Mouse (Mus musculus): ENCODE measurements around the gene Ccdc172. TPM values are rescaled to one million over a fixed set of nuclear protein-coding genes. Genes with fewer than 3 reads are reported as not detected.

The Ccdc172 gene
- polyA plus RNA-seq, 1 experiment from 2014 or later: not detected

GRCm38 (mm10) chr19:58525457-58526239 lies 13.9 kb downstream of the Ccdc172 start:
- no peak for DNase-seq (ENCODE audit: extremely low spot score, low spot score)
- H3K9me3 ChIP-seq: no peaks in the 10 kb centered on the region
- H3K36me3 ChIP-seq (replicated peaks): no peaks in the 10 kb centered on the region
- H3K4me1 ChIP-seq: peaks cover 40% of the 10 kb centered on the region
- no peak overlapping the region for H3K4me3 ChIP-seq
- WGBS: 73% methylated on average over 12 of the region's 12 CpGs
- H3K27ac ChIP-seq: no peak overlapping the region; the same call in 1 of the 2 replicates
- peaks cover 43% of the 10 kb centered on the region for H3K27me3 ChIP-seq (ENCODE audit: poor library complexity, severe bottlenecking)

- Histone ChIP-seq H3K4me3 (no peak overlapping the region), H3K9me3 (no peaks in the 10 kb centered on the region), H3K36me3 (replicated peaks) (no peaks in the 10 kb centered on the region), H3K4me1 (peaks cover 11% of the 10 kb centered on the region; the same call in 1 of the 2 replicates), H3K27me3 (ENCODE audit: poor library complexity, severe bottlenecking) (no peaks in the 10 kb centered on the region), H3K27ac (no peak overlapping the region)
- DNase-seq (ENCODE audit: extremely low spot score, low spot score): no peak
- 94% methylated on average over 3 of the region's 3 CpGs for WGBS
Measured at GRCm38 (mm10) chr19:58533077-58533476, 21.3 kb downstream of the Ccdc172 start.

DNA sequence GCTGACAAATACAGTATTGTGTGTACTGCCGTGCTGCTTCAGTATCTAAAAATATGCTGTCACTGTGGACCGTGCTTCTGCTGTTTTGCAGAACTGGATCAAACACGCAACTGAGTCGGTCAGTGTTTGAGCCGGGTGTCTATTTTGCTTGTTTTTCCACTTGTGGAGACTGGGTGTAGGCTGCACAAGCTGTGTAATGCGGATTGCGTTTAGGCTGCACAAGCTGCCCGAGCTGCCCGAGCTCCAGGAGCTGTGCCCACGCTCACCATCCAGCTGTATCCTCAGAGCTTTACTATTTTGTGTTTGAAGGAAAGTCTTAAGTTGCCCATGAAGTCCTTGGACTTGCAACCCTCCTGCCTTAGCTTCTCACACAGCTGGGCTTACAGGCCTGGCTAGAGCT lies 24.9 kb downstream of the Ccdc172 start:
- H3K27me3 ChIP-seq (ENCODE audit: poor library complexity, severe bottlenecking): no peaks in the 10 kb centered on the region
- H3K36me3 ChIP-seq (replicated peaks): no peaks in the 10 kb centered on the region
- H3K27ac ChIP-seq: no peak overlapping the region
- H3K4me1 ChIP-seq: peaks cover 11% of the 10 kb centered on the region; the same call in 1 of the 2 replicates
- H3K9me3 ChIP-seq: no peaks in the 10 kb centered on the region
- 92% methylated on average over 10 of the region's 10 CpGs for WGBS
- no peak for DNase-seq (ENCODE audit: extremely low spot score, low spot score)
- no peak overlapping the region for H3K4me3 ChIP-seq

- Histone ChIP-seq H3K4me3 (no peak overlapping the region), H3K4me1 (peaks cover 11% of the 10 kb centered on the region; the same call in 1 of the 2 replicates), H3K27me3 (ENCODE audit: poor library complexity, severe bottlenecking) (no peaks in the 10 kb centered on the region), H3K27ac (no peak overlapping the region), H3K36me3 (replicated peaks) (no peaks in the 10 kb centered on the region), H3K9me3 (no peaks in the 10 kb centered on the region)
- no peak for DNase-seq (ENCODE audit: extremely low spot score, low spot score)
- WGBS: 84% methylated on average over 5 of the region's 5 CpGs
Measured at GRCm38 (mm10) chr19:58540396-58540795, 28.6 kb downstream of the Ccdc172 start.

DNA sequence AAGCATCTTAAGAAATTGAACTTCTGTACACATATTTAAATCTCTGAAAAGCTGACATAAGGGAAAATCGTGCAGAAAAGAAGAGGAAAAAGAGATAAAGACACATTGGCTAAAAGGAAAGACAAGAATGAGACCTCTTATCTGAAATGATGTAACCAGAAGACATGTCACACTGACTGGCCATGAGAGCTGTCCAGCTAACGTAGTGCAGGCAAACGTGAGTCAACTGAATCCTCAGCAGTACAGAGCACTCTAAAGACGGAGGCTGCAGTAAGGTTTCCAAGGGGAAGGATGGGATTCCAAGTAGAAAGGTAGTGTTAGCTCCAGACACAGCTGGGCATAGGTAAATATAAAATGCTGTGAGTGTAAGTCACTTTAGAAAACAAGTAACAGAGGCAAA lies 36.6 kb downstream of the Ccdc172 start:
- WGBS: 66% methylated on average over 4 of the region's 4 CpGs
- H3K27ac ChIP-seq: no peak overlapping the region
- H3K9me3 ChIP-seq: no peaks in the 10 kb centered on the region
- DNase-seq (ENCODE audit: extremely low spot score, low spot score): no peak
- H3K27me3 ChIP-seq (ENCODE audit: poor library complexity, severe bottlenecking): peaks cover 20% of the 10 kb centered on the region
- no peaks in the 10 kb centered on the region for H3K36me3 ChIP-seq (replicated peaks)
- H3K4me1 ChIP-seq: peaks cover 6% of the 10 kb centered on the region; the same call in 1 of the 2 replicates
- H3K4me3 ChIP-seq: no peak overlapping the region

GRCm38 (mm10) chr19:58550489-58550888 lies 38.7 kb downstream of the Ccdc172 start:
- 79% methylated on average over 1 of the region's 1 CpGs for WGBS
- Histone ChIP-seq H3K27ac (no peak overlapping the region), H3K4me3 (no peak overlapping the region)

DNA sequence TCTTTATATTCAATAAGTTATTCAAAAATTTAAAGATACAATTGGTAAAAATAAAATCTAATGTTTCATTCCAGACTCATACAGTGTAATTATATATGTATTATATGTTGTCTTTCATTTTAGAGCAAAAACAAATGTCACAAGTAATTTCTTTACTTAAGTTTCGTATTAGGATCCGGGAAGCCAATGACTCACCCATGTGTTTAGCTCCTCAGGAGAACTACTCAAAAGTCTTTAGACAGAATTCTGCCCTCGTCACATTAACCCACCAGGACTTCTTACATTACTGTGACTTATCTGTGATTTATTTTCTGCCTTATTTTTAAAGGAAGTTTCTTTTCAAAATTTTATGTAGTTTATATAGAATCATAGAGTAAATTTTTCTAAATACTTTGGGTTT lies 39.1 kb downstream of the Ccdc172 start:
- peaks cover 5% of the 10 kb centered on the region for H3K4me1 ChIP-seq
- no peak for DNase-seq (ENCODE audit: extremely low spot score, low spot score)
- H3K27me3 ChIP-seq (ENCODE audit: poor library complexity, severe bottlenecking): peaks cover 37% of the 10 kb centered on the region
- WGBS: 85% methylated on average over 3 of the region's 3 CpGs
- no peak overlapping the region for H3K4me3 ChIP-seq
- no peaks in the 10 kb centered on the region for H3K36me3 ChIP-seq (replicated peaks)
- no peak overlapping the region for H3K27ac ChIP-seq
- H3K9me3 ChIP-seq: no peaks in the 10 kb centered on the region

More at GRCm38 (mm10) chr19:58550489-58550888, 38.7 kb downstream of the Ccdc172 start:
- Histone ChIP-seq H3K27me3 (ENCODE audit: poor library complexity, severe bottlenecking) (peaks cover 37% of the 10 kb centered on the region), H3K36me3 (replicated peaks) (no peaks in the 10 kb centered on the region), H3K9me3 (no peaks in the 10 kb centered on the region), H3K4me1 (peaks cover 6% of the 10 kb centered on the region; the same call in 1 of the 2 replicates)
- DNase-seq (ENCODE audit: extremely low spot score, low spot score): no peak

DNA sequence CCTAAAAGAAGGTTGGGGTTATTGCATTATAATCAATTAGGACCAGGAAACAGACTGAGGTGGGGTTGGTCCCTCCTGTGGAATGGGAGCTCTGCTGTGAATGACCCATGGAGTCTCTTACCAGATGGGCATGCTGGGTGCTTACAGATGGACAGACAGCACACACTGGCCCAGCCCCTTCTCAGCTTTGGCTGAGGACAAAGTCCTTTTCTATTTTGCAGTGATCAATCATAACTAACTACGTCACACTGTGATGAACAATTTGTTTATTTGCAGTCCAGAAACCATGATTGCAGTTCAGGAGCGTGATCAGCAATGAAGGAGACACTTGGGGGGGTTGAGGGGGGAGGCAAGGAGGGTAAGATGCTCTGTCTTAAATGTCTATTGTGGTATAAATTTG lies 43.2 kb downstream of the Ccdc172 start:
- peaks cover 16% of the 10 kb centered on the region for H3K4me1 ChIP-seq
- H3K27me3 ChIP-seq (ENCODE audit: poor library complexity, severe bottlenecking): peaks cover 54% of the 10 kb centered on the region
- H3K4me3 ChIP-seq: no peak overlapping the region
- DNase-seq (ENCODE audit: extremely low spot score, low spot score): no peak
- 86% methylated on average over 2 of the region's 2 CpGs for WGBS
- no peaks in the 10 kb centered on the region for H3K9me3 ChIP-seq
- no peaks in the 10 kb centered on the region for H3K36me3 ChIP-seq (replicated peaks)
- H3K27ac ChIP-seq: no peak overlapping the region

- Histone ChIP-seq H3K9me3 (no peaks in the 10 kb centered on the region), H3K36me3 (replicated peaks) (no peaks in the 10 kb centered on the region), H3K4me3 (no peak overlapping the region), H3K4me1 (peaks cover 22% of the 10 kb centered on the region), H3K27me3 (ENCODE audit: poor library complexity, severe bottlenecking) (peaks cover 38% of the 10 kb centered on the region), H3K27ac (no peak overlapping the region)
- DNase-seq (ENCODE audit: extremely low spot score, low spot score): peak; percentile 33
- 53% methylated on average over 5 of the region's 5 CpGs for WGBS
Measured at GRCm38 (mm10) chr19:58558352-58558751, 46.6 kb downstream of the Ccdc172 start.

DNA sequence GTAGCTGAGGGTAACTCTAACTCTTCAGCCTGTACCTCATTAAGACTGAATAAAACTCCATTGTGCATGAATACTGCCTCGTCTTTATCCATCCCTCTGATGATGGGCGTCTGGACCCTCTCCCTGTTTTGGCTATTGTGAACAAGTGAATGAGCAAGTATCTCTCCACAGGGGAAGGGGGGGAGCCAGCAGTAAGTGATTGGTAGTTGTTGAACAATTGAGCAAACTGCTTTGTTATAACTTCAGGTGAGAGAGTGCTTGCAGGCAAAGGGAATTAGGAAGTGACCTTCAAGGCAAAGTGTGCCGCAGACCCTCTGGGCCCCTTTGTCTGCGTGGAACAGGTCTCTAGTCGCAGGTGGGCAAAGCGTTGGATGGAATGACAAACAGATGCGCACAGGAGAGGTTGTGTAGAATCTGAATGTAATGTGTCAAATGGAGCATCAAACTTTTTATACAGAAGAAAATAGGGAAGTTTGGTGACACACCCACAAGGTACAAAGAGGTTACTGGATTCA lies 50.6 kb downstream of the Ccdc172 start:
- no peaks in the 10 kb centered on the region for H3K36me3 ChIP-seq (replicated peaks)
- no peaks in the 10 kb centered on the region for H3K9me3 ChIP-seq
- no peak for DNase-seq (ENCODE audit: extremely low spot score, low spot score)
- no peak overlapping the region for H3K4me3 ChIP-seq
- peaks cover 15% of the 10 kb centered on the region for H3K27me3 ChIP-seq (ENCODE audit: poor library complexity, severe bottlenecking)
- H3K4me1 ChIP-seq: peaks cover 9% of the 10 kb centered on the region; the same call in 1 of the 2 replicates
- 93% methylated on average over 7 of the region's 7 CpGs for WGBS
- H3K27ac ChIP-seq: no peak overlapping the region

- WGBS: 77% methylated on average over 2 of the region's 2 CpGs
- H3K9me3 ChIP-seq: no peaks in the 10 kb centered on the region
Measured at GRCm38 (mm10) chr19:58571566-58571965, 59.8 kb downstream of the Ccdc172 start.

GRCm38 (mm10) chr19:58572429-58573071 lies 60.8 kb downstream of the Ccdc172 start:
- no peaks in the 10 kb centered on the region for H3K9me3 ChIP-seq
- WGBS: 57% methylated on average over 11 of the region's 11 CpGs
- no peak for DNase-seq (ENCODE audit: extremely low spot score, low spot score)
- H3K4me1 ChIP-seq: peaks cover 13% of the 10 kb centered on the region
- H3K27me3 ChIP-seq (ENCODE audit: poor library complexity, severe bottlenecking): no peaks in the 10 kb centered on the region
- no peaks in the 10 kb centered on the region for H3K36me3 ChIP-seq (replicated peaks)
- H3K27ac ChIP-seq: no peak overlapping the region
- no peak overlapping the region for H3K4me3 ChIP-seq

More at GRCm38 (mm10) chr19:58571566-58571965, 59.8 kb downstream of the Ccdc172 start:
- peaks cover 13% of the 10 kb centered on the region for H3K4me1 ChIP-seq
- H3K27me3 ChIP-seq (ENCODE audit: poor library complexity, severe bottlenecking): no peaks in the 10 kb centered on the region
- H3K4me3 ChIP-seq: no peak overlapping the region
- DNase-seq (ENCODE audit: extremely low spot score, low spot score): no peak
- H3K36me3 ChIP-seq (replicated peaks): no peaks in the 10 kb centered on the region
- no peak overlapping the region for H3K27ac ChIP-seq

DNA sequence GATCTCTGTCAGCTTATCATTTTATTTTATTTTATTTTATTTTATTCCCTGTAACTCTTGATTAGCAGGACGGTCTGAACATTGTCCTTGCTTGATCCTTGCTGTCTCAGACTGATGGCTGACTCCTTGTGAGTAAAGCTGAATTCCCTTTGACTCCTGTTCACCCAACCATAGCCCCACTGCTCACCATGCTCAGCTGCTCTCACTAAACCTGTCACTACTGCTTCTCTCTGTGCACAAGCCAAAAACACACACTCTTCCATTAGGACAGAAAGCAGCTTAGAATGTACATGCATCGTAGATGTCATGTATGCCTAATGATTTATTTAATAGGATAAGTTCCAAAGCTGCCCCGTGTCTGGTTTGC lies 61.3 kb downstream of the Ccdc172 start:
- WGBS: 75% methylated on average over 3 of the region's 3 CpGs
- Histone ChIP-seq H3K27ac (no peak overlapping the region), H3K9me3 (no peaks in the 10 kb centered on the region), H3K27me3 (ENCODE audit: poor library complexity, severe bottlenecking) (no peaks in the 10 kb centered on the region), H3K36me3 (replicated peaks) (no peaks in the 10 kb centered on the region), H3K4me1 (peaks cover 13% of the 10 kb centered on the region), H3K4me3 (no peak overlapping the region)
- no peak for DNase-seq (ENCODE audit: extremely low spot score, low spot score)

All from forebrain, embryonic 10.5 days (tissue).